ENCODE assay signal across 9 mouse cellular contexts in genomic region chr7:62227727-62228126, GRCm38 (mm10).
DNase-seq lines count a peak whose midpoint lies in the region; ATAC-seq and TF ChIP-seq lines count a peak whose summit lies in the region.
"Had no signal": no experiment of that assay in that cellular context is flagged by ENCODE, and none has a peak within 500 bp of the region (broad histone marks: within the 10 kb centered on the region; RNA-seq: fewer than 3 reads in every experiment).

No protein-coding gene starts in this region.

- no peaks in the 10 kb centered on the region; the same call in 1 of the 2 replicates for H3K4me1 ChIP-seq in hindbrain, embryonic 14.5 days (replicated peaks; ENCODE audit: control insufficient read depth, insufficient read depth, low read length)
- peaks cover 8% of the 10 kb centered on the region for H3K4me1 ChIP-seq in hindbrain, embryonic 12.5 days
- no peaks in the 10 kb centered on the region for H3K4me1 ChIP-seq in lung, postnatal 0 days (ENCODE audit: insufficient read depth, low read depth, low read length)

- peak; percentile 69 for TF ChIP-seq CTCF in lung, postnatal 0 days (IDR thresholded peaks at IDR 0.05)

- no peaks in the 10 kb centered on the region for H3K27me3 ChIP-seq in hindbrain, embryonic 14.5 days (ENCODE audit: control insufficient read depth, insufficient read depth, low read length)
- no peaks in the 10 kb centered on the region for H3K27me3 ChIP-seq in hindbrain, embryonic 12.5 days
- H3K27me3 ChIP-seq in lung, postnatal 0 days (replicated peaks; ENCODE audit: insufficient read depth, low read length) = no peaks in the 10 kb centered on the region
- H3K27me3 ChIP-seq: forebrain, embryonic 15.5 days had no signal

- no peaks in the 10 kb centered on the region for H3K9me3 ChIP-seq in hindbrain, embryonic 14.5 days (ENCODE audit: control insufficient read depth, low read length)
- peaks cover 3% of the 10 kb centered on the region; the same call in 1 of the 2 replicates for H3K9me3 ChIP-seq in hindbrain, embryonic 12.5 days (replicated peaks)
- no peaks in the 10 kb centered on the region for H3K9me3 ChIP-seq in lung, postnatal 0 days (ENCODE audit: low read length)
- H3K9me3 ChIP-seq: forebrain, embryonic 15.5 days had no signal

- H3K36me3 ChIP-seq in hindbrain, embryonic 14.5 days (replicated peaks; ENCODE audit: control insufficient read depth, insufficient read depth) = no peaks in the 10 kb centered on the region
- no peaks in the 10 kb centered on the region for H3K36me3 ChIP-seq in hindbrain, embryonic 12.5 days
- H3K36me3 ChIP-seq in lung, postnatal 0 days (ENCODE audit: insufficient read depth, low read length) = no peaks in the 10 kb centered on the region
- H3K36me3 ChIP-seq: forebrain, embryonic 15.5 days had no signal

- peak; percentile 9 to 35 for DNase-seq in adrenal gland, postnatal 36 days
- no peak for DNase-seq in adrenal gland, postnatal 4 days (ENCODE audit: low spot score in 2 of 2)
- peak; percentile 75 for DNase-seq in hindbrain, embryonic 14.5 days (ENCODE audit: low spot score)
- peak; percentile 28 for DNase-seq in lung, postnatal 0 days (ENCODE audit: low spot score)
- DNase-seq in lung, postnatal 25 days (ENCODE audit: low spot score) = no peak
- peak; percentile 62 for DNase-seq in embryo, embryonic 10.5 days (ENCODE audit: low spot score)
- DNase-seq in gastrocnemius, adult 8-10 months (ENCODE audit: low spot score in 2 of 2) = no peak

- no peak overlapping the region for H3K27ac ChIP-seq in hindbrain, embryonic 14.5 days
- no peak overlapping the region for H3K27ac ChIP-seq in hindbrain, embryonic 12.5 days
- no peak overlapping the region for H3K27ac ChIP-seq in lung, postnatal 0 days (ENCODE audit: low read length)
- H3K27ac ChIP-seq: forebrain, embryonic 15.5 days had no signal

- H3K4me3 ChIP-seq in hindbrain, embryonic 14.5 days (replicated peaks; ENCODE audit: low read length) = no peak overlapping the region
- no peak overlapping the region for H3K4me3 ChIP-seq in hindbrain, embryonic 12.5 days
- no peak overlapping the region for H3K4me3 ChIP-seq in lung, postnatal 0 days (ENCODE audit: low read depth, low read length)
- H3K4me3 ChIP-seq: forebrain, embryonic 15.5 days had no signal

- H3K4me2 ChIP-seq in hindbrain, embryonic 14.5 days (replicated peaks) = no peak overlapping the region
- H3K4me2 ChIP-seq in hindbrain, embryonic 12.5 days (replicated peaks) = no peak overlapping the region
- H3K4me2 ChIP-seq in lung, postnatal 0 days (replicated peaks; ENCODE audit: low read depth, low read length) = no peak overlapping the region
- H3K4me2 ChIP-seq: forebrain, embryonic 15.5 days had no signal

- 6% methylated on average over 1 of the region's 1 CpGs for WGBS in hindbrain, embryonic 14.5 days
- 13% methylated on average over 1 of the region's 1 CpGs for WGBS in hindbrain, embryonic 12.5 days
- WGBS in lung, postnatal 0 days = 6% methylated on average over 1 of the region's 1 CpGs

- ATAC-seq in hindbrain, embryonic 14.5 days (ENCODE audit: low FRiP score) = no peak
- ATAC-seq in hindbrain, embryonic 12.5 days (ENCODE audit: low FRiP score) = no peak
- no peak for ATAC-seq in lung, postnatal 0 days
- ATAC-seq: forebrain, embryonic 15.5 days had no signal

- TF ChIP-seq EP300 in lung, postnatal 0 days (IDR thresholded peaks at IDR 0.05) = no peak

- no peak overlapping the region for H3K9ac ChIP-seq in hindbrain, embryonic 14.5 days
- no peak overlapping the region for H3K9ac ChIP-seq in hindbrain, embryonic 12.5 days
- H3K9ac ChIP-seq in lung, postnatal 0 days (replicated peaks; ENCODE audit: low read depth) = no peak overlapping the region
- H3K9ac ChIP-seq: forebrain, embryonic 15.5 days had no signal

Comparison
In these comparisons a context has a peak if more than half of its experiments do, and no peak if none do; other contexts are left out.
1. DNase-seq: peak in adrenal gland, postnatal 36 days (2 of 2), hindbrain, embryonic 14.5 days (single experiment), lung, postnatal 0 days (single experiment) and embryo, embryonic 10.5 days (single experiment); none in adrenal gland, postnatal 4 days (0 of 2), lung, postnatal 25 days (single experiment) and gastrocnemius, adult 8-10 months (0 of 2).